Comparison of ENCODE assay signal across 21 mouse cellular contexts in genomic region chr2:158231071-158231470, GRCm38 (mm10). TPM values are rescaled to one million over a fixed set of nuclear protein-coding genes. Genes with fewer than 3 reads are reported as not detected.
DNase-seq lines count a peak whose midpoint lies in the region; ATAC-seq and TF ChIP-seq lines count a peak whose summit lies in the region.
"Had no signal": no experiment of that assay in that cellular context is flagged by ENCODE, and none has a peak within 500 bp of the region (broad histone marks: within the 10 kb centered on the region; RNA-seq: fewer than 3 reads in every experiment).

No protein-coding gene starts in this region.

- H3K36me3 ChIP-seq in lung, embryonic 14.5 days (ENCODE audit: insufficient read depth) = no peaks in the 10 kb centered on the region
- H3K36me3 ChIP-seq in limb, embryonic 12.5 days = no peaks in the 10 kb centered on the region
- H3K36me3 ChIP-seq: forebrain, embryonic 12.5 days; intestine, embryonic 15.5 days; midbrain, embryonic 12.5 days; neural tube, embryonic 12.5 days had no signal

- no peaks in the 10 kb centered on the region for H3K9me3 ChIP-seq in lung, embryonic 14.5 days (ENCODE audit: low read depth, low read length)
- no peaks in the 10 kb centered on the region for H3K9me3 ChIP-seq in limb, embryonic 12.5 days
- H3K9me3 ChIP-seq: forebrain, embryonic 12.5 days; intestine, embryonic 15.5 days; midbrain, embryonic 12.5 days; neural tube, embryonic 12.5 days had no signal

- H3K4me2 ChIP-seq in lung, embryonic 14.5 days = peak overlapping the region; percentile 44
- no peak overlapping the region; the same call in 1 of the 2 replicates for H3K4me2 ChIP-seq in limb, embryonic 12.5 days
- H3K4me2 ChIP-seq: forebrain, embryonic 12.5 days; intestine, embryonic 15.5 days; midbrain, embryonic 12.5 days; neural tube, embryonic 12.5 days had no signal

- no peak for DNase-seq in gastrocnemius, adult 2 months
- DNase-seq in gastrocnemius, postnatal 10 days = no peak
- peak; percentile 59 for DNase-seq in lung, embryonic 14.5 days
- no peak for DNase-seq in lung, postnatal 14 days
- peak; percentile 12 for DNase-seq in ES-CJ7 (ENCODE audit: low read depth, low spot score)
- DNase-seq in cerebellum, adult 11 months = no peak
- DNase-seq in adrenal gland, adult 18-20 months (ENCODE audit: low spot score in 2 of 2) = no peak
- DNase-seq: adrenal gland, postnatal 36 days; cerebellum, postnatal 14 days; retina, postnatal 1 day had no signal

- H3K4me1 ChIP-seq in lung, embryonic 14.5 days (ENCODE audit: insufficient read depth) = peaks cover 19% of the 10 kb centered on the region; the same call in 1 of the 2 replicates
- peaks cover 30% of the 10 kb centered on the region for H3K4me1 ChIP-seq in limb, embryonic 12.5 days (replicated peaks)

- TF ChIP-seq CTCF in gastrocnemius, adult 2 months (IDR thresholded peaks at IDR 0.05) = no peak
- no peak for TF ChIP-seq CTCF in lung, embryonic 14.5 days (IDR thresholded peaks at IDR 0.05; ENCODE audit: low read depth)

- 36% methylated on average over 5 of the region's 5 CpGs for WGBS in lung, embryonic 14.5 days
- 63% methylated on average over 5 of the region's 5 CpGs for WGBS in limb, embryonic 12.5 days

- intact Hi-C loops in gastrocnemius, adult 2 months (cut with DNase I) = no loop called here

- H3K27ac ChIP-seq in gastrocnemius, adult 2 months = peak overlapping the region; percentile 35
- peak overlapping the region; percentile 89 for H3K27ac ChIP-seq in lung, embryonic 14.5 days (ENCODE audit: low read depth)
- H3K27ac ChIP-seq in limb, embryonic 12.5 days = peak overlapping the region; percentile 76
- H3K27ac ChIP-seq: forebrain, embryonic 12.5 days; intestine, embryonic 15.5 days; midbrain, embryonic 12.5 days; neural tube, embryonic 12.5 days had no signal

- ATAC-seq in lung, embryonic 14.5 days (ENCODE audit: insufficient read depth) = peak; percentile 35; the same call in 1 of the 2 replicates
- no peak for ATAC-seq in limb, embryonic 12.5 days (ENCODE audit: insufficient number of reproducible peaks, insufficient read depth, low FRiP score, low TSS enrichment, low read depth)
- ATAC-seq: intestine, embryonic 15.5 days had no signal

- H3K27me3 ChIP-seq in lung, embryonic 14.5 days (ENCODE audit: insufficient read depth, low read length) = no peaks in the 10 kb centered on the region
- H3K27me3 ChIP-seq in limb, embryonic 12.5 days = peaks cover 11% of the 10 kb centered on the region; the same call in 1 of the 2 replicates
- H3K27me3 ChIP-seq: forebrain, embryonic 12.5 days; intestine, embryonic 15.5 days; neural tube, embryonic 12.5 days had no signal

- H3K4me3 ChIP-seq in gastrocnemius, adult 2 months = no peak overlapping the region
- no peak overlapping the region for H3K4me3 ChIP-seq in lung, embryonic 14.5 days (ENCODE audit: low read depth, low read length)
- no peak overlapping the region for H3K4me3 ChIP-seq in limb, embryonic 12.5 days (replicated peaks)
- H3K4me3 ChIP-seq: forebrain, embryonic 12.5 days; intestine, embryonic 15.5 days; midbrain, embryonic 12.5 days; neural tube, embryonic 12.5 days had no signal

- no peak overlapping the region; the same call in 1 of the 2 replicates for H3K9ac ChIP-seq in lung, embryonic 14.5 days
- H3K9ac ChIP-seq in limb, embryonic 12.5 days (replicated peaks) = no peak overlapping the region
- H3K9ac ChIP-seq: forebrain, embryonic 12.5 days; intestine, embryonic 15.5 days; midbrain, embryonic 12.5 days; neural tube, embryonic 12.5 days had no signal

RNA-seq across cellular contexts. Expression of gene D630003M21Rik, which starts 2.0 kb away (rescaled TPM):
- 1 to 10 TPM; 1.2 to 2.2 TPM for total RNA-seq in gastrocnemius, adult 2 months (2021)
- total RNA-seq in gastrocnemius, postnatal 10 days (2021) = 1 to 10 TPM; 4.2 to 4.7 TPM
- 6.4 and 9.1 TPM in 2 replicates for polyA plus RNA-seq in lung, embryonic 14.5 days (2014; fragmentation: Nextera tagmentation; extraction: Ambion mirVana)
- polyA plus RNA-seq in limb, embryonic 12.5 days (2016; fragmentation: Nextera tagmentation; extraction: Ambion mirVana) = 10.2 TPM in 2 replicates
- total RNA-seq in adrenal gland, adult 18-20 months (2021) = 1 to 10 TPM; 1.6 to 1.7 TPM

RNA-seq across cellular contexts. Expression of gene Bpi, which starts 26.8 kb away (rescaled TPM):
- not detected for total RNA-seq in gastrocnemius, adult 2 months (2021)
- total RNA-seq in gastrocnemius, postnatal 10 days (2021) = not detected
- polyA plus RNA-seq in lung, embryonic 14.5 days (2014; fragmentation: Nextera tagmentation; extraction: Ambion mirVana) = not detected in 2 replicates
- not detected in 2 replicates for polyA plus RNA-seq in limb, embryonic 12.5 days (2016; fragmentation: Nextera tagmentation; extraction: Ambion mirVana)
- total RNA-seq in adrenal gland, adult 18-20 months (2021) = not detected
- total RNA-seq: adrenal gland, postnatal 36 days; gastrocnemius, adult 8-10 months; heart, postnatal 25 days; left cerebral cortex, postnatal 10 days had no signal
- polyA plus RNA-seq: embryonic facial prominence, embryonic 11.5 days; forebrain, embryonic 12.5 days; intestine, embryonic 15.5 days; liver, embryonic 16.5 days; midbrain, embryonic 12.5 days; neural tube, embryonic 12.5 days; urinary bladder, adult 2 months had no signal

Comparison
In these comparisons a context has a peak if more than half of its experiments do, and no peak if none do; other contexts are left out.
1. DNase-seq: peak in lung, embryonic 14.5 days (single experiment) and ES-CJ7 (single experiment); none in gastrocnemius, adult 2 months (single experiment), gastrocnemius, postnatal 10 days (single experiment), lung, postnatal 14 days (single experiment), cerebellum, adult 11 months (single experiment) and adrenal gland, adult 18-20 months (0 of 2).
2. H3K27ac ChIP-seq: peak in every context shown above with its lines; median percentile 89 in lung, embryonic 14.5 days; 76 in limb, embryonic 12.5 days; 35 in gastrocnemius, adult 2 months.